In genomic region chr3:96596228-96596707, GRCm38 (mm10) we compare ENCODE assay signal across 8 mouse cellular contexts. TPM values are rescaled to one million over a fixed set of nuclear protein-coding genes. Genes with fewer than 3 reads are reported as not detected.
A peak's percentile ranks its signal among the peaks of the same experiment; 100 is the strongest.
DNase-seq lines count a peak whose midpoint lies in the region; ATAC-seq and TF ChIP-seq lines count a peak whose summit lies in the region.

Gene Ankrd34a, plus strand, starts transcription at chr3:96596636.

- no peaks in the 10 kb centered on the region for H3K36me3 ChIP-seq in heart, adult 2 months (ENCODE audit: control insufficient read depth, insufficient read depth, low read length)
- no peaks in the 10 kb centered on the region for H3K36me3 ChIP-seq in kidney, embryonic 14.5 days (ENCODE audit: control insufficient read depth, insufficient read depth, low read length)
- no peaks in the 10 kb centered on the region for H3K36me3 ChIP-seq in limb, embryonic 15.5 days

- TF ChIP-seq POLR2A in heart, adult 2 months (IDR thresholded peaks at IDR 0.05; ENCODE audit: insufficient read depth, low read depth, low read length), result no peak
- TF ChIP-seq POLR2A in olfactory bulb, adult 2 months (IDR thresholded peaks at IDR 0.05; ENCODE audit: insufficient read depth, low read depth, low read length), result 0 out of 2 replicates have a peak, but pooled peaks have one; percentile 45

- H3K79me2 ChIP-seq in heart, adult 2 months (replicated peaks; ENCODE audit: control insufficient read depth, insufficient read depth, low read length), result no peaks in the 10 kb centered on the region; the same call in 1 of the 2 replicates

- no peak for TF ChIP-seq EP300 in heart, adult 2 months (IDR thresholded peaks at IDR 0.05; ENCODE audit: insufficient read depth, low read depth, low read length)

- no peaks in the 10 kb centered on the region for H3K27me3 ChIP-seq in heart, adult 2 months (ENCODE audit: control insufficient read depth, insufficient read depth, low read length)
- H3K27me3 ChIP-seq in kidney, embryonic 14.5 days (ENCODE audit: control insufficient read depth, insufficient read depth, low read length), result peaks cover 32% of the 10 kb centered on the region
- H3K27me3 ChIP-seq in limb, embryonic 15.5 days, result peaks cover 9% of the 10 kb centered on the region; the same call in 1 of the 2 replicates

- peak within 1 kb of the TSS; percentile 96 for H3K4me2 ChIP-seq in kidney, embryonic 14.5 days (replicated peaks; ENCODE audit: low read depth, low read length)
- peak within 1 kb of the TSS; percentile 95 for H3K4me2 ChIP-seq in limb, embryonic 15.5 days

- H3K4me1 ChIP-seq in heart, adult 2 months (ENCODE audit: control insufficient read depth, insufficient read depth, low read length), result peaks cover 8% of the 10 kb centered on the region
- H3K4me1 ChIP-seq in kidney, embryonic 14.5 days (ENCODE audit: control insufficient read depth, insufficient read depth, low read length), result peaks cover 30% of the 10 kb centered on the region
- H3K4me1 ChIP-seq in limb, embryonic 15.5 days, result peaks cover 46% of the 10 kb centered on the region
- H3K4me1 ChIP-seq in olfactory bulb, adult 2 months (ENCODE audit: control insufficient read depth, insufficient read depth, low read length), result peaks cover 25% of the 10 kb centered on the region

- H3K9me3 ChIP-seq in kidney, embryonic 14.5 days (ENCODE audit: control insufficient read depth, low read length), result no peaks in the 10 kb centered on the region
- no peaks in the 10 kb centered on the region for H3K9me3 ChIP-seq in limb, embryonic 15.5 days

- peak within 1 kb of the TSS; percentile 67 for H3K4me3 ChIP-seq in heart, adult 2 months
- peak within 1 kb of the TSS; percentile 47 for H3K4me3 ChIP-seq in kidney, embryonic 14.5 days (ENCODE audit: low read length)
- peak within 1 kb of the TSS; percentile 55 for H3K4me3 ChIP-seq in limb, embryonic 15.5 days
- H3K4me3 ChIP-seq in olfactory bulb, adult 2 months (ENCODE audit: insufficient read depth, low read depth, low read length), result peak within 1 kb of the TSS; percentile 56

- H3K9ac ChIP-seq in heart, adult 2 months (ENCODE audit: low read depth, low read length), result peak within 1 kb of the TSS; percentile 63
- H3K9ac ChIP-seq in kidney, embryonic 14.5 days (ENCODE audit: low read depth, low read length), result peak within 1 kb of the TSS; percentile 62
- H3K9ac ChIP-seq in limb, embryonic 15.5 days, result peak within 1 kb of the TSS; percentile 60

- WGBS in heart, adult 2 months, result 3% methylated on average over 23 of the region's 23 CpGs
- WGBS in kidney, embryonic 14.5 days, result 1% methylated on average over 23 of the region's 23 CpGs
- 1% methylated on average over 19 of the region's 23 CpGs for WGBS in limb, embryonic 15.5 days
- 1% methylated on average over 23 of the region's 23 CpGs for WGBS in olfactory bulb, adult 2 months

- H3K27ac ChIP-seq in heart, adult 2 months, result peak within 1 kb of the TSS; percentile 70
- H3K27ac ChIP-seq in kidney, embryonic 14.5 days (ENCODE audit: low read depth, low read length), result no peak within 1 kb of the TSS
- H3K27ac ChIP-seq in limb, embryonic 15.5 days, result peak within 1 kb of the TSS; percentile 74
- H3K27ac ChIP-seq in olfactory bulb, adult 2 months (ENCODE audit: insufficient read depth, low read depth, low read length), result peak within 1 kb of the TSS; percentile 91

- no peak for TF ChIP-seq CTCF in heart, adult 2 months (IDR thresholded peaks at IDR 0.05)
- no peak for TF ChIP-seq CTCF in olfactory bulb, adult 2 months (IDR thresholded peaks at IDR 0.05; ENCODE audit: insufficient read depth, low read depth, low read length)

- intact Hi-C loops in heart, adult 2 months (cut with DNase I), result no loop called here

- ATAC-seq in kidney, embryonic 14.5 days (ENCODE audit: low FRiP score, low TSS enrichment), result no peak
- ATAC-seq in limb, embryonic 15.5 days (ENCODE audit: insufficient number of reproducible peaks, low FRiP score, low TSS enrichment, low read depth), result no peak
- ATAC-seq in erythroid progenitor cell, adult 5-6 weeks (replicated peaks; ENCODE audit: low FRiP score, poor library complexity, severe bottlenecking), result no peak

- DNase-seq in kidney, adult 18-20 months, result peak; percentile 41
- DNase-seq in kidney, adult 9 months, result no peak
- peak; percentile 93 to 96 for DNase-seq in cerebellum, postnatal 25 days
- peak; percentile 73 to 76 for DNase-seq in heart, adult 2 months

RNA-seq across cellular contexts. Expression of gene Ankrd34a, which starts in this region (rescaled TPM):
- total RNA-seq in heart, adult 2 months (2021), result 1 to 10 TPM; 1.3 to 2.4 TPM
- 2.1 and 3.1 TPM in 2 replicates for polyA plus RNA-seq in heart, adult 2 months (2012; rRNA removed)
- 1.8 and 2.4 TPM in 2 replicates for polyA plus RNA-seq in kidney, embryonic 14.5 days (2014; fragmentation: Nextera tagmentation; extraction: Ambion mirVana)
- 1.9 and 2.7 TPM in 2 replicates for polyA plus RNA-seq in limb, embryonic 15.5 days (2015; fragmentation: Nextera tagmentation; extraction: Ambion mirVana)
- polyA plus RNA-seq in olfactory bulb, adult 2 months (2012; ENCODE audit: insufficient read depth, insufficient read length, low replicate concordance, missing spikeins), result not detected in 2 replicates
- total RNA-seq in erythroid progenitor cell, adult 5-6 weeks (2015; ENCODE audit: low replicate concordance), result not detected in 2 replicates
- not detected in 2 replicates for total RNA-seq in erythroid progenitor cell, adult 5-6 weeks (2017; ENCODE audit: low replicate concordance)
